Mouse (Mus musculus): ENCODE data around the gene Lin7c. TPM values are rescaled to one million over a fixed set of nuclear protein-coding genes. Genes with fewer than 3 reads are reported as not detected.

The Lin7c gene
- polyA plus RNA-seq, 1 experiment: 9.1 TPM

- Histone ChIP-seq H3K4me1 (replicated peaks; ENCODE audit: control insufficient read depth, insufficient read depth, low read length) (peaks cover 7% of the 10 kb centered on the region; the same call in 1 of the 2 replicates), H3K4me3 (ENCODE audit: control insufficient read depth, insufficient read depth, low read length) (no peak overlapping the region), H3K27ac (ENCODE audit: control insufficient read depth, insufficient read depth, low read length) (no peak overlapping the region), H3K36me3 (ENCODE audit: control insufficient read depth, insufficient read depth, low read length) (no peaks in the 10 kb centered on the region), H3K27me3 (ENCODE audit: control insufficient read depth, insufficient read depth, low read length) (peaks cover 11% of the 10 kb centered on the region)
- TF ChIP-seq CTCF (IDR thresholded peaks at IDR 0.05; ENCODE audit: borderline replicate concordance, control insufficient read depth, extremely low read depth, insufficient read depth, low read length, poor library complexity) (no peak), POLR2A (IDR thresholded peaks at IDR 0.05; ENCODE audit: control insufficient read depth, extremely low read depth, insufficient read depth, low read length, poor library complexity) (no peak)
- DNase-seq: no peak
- 53% methylated on average over 8 of the region's 8 CpGs for WGBS
Observed at GRCm38 (mm10) chr2:109913241-109913640, 22.6 kb downstream of the Lin7c start.

GRCm38 (mm10) chr2:109914601-109915000, 23.9 kb downstream of the Lin7c start:
- DNase-seq: no peak
- no peak overlapping the region for H3K27ac ChIP-seq (ENCODE audit: control insufficient read depth, insufficient read depth, low read length)
- no peaks in the 10 kb centered on the region for H3K36me3 ChIP-seq (ENCODE audit: control insufficient read depth, insufficient read depth, low read length)
- H3K27me3 ChIP-seq (ENCODE audit: control insufficient read depth, insufficient read depth, low read length): peaks cover 20% of the 10 kb centered on the region
- no peak for TF ChIP-seq CTCF (IDR thresholded peaks at IDR 0.05; ENCODE audit: borderline replicate concordance, control insufficient read depth, extremely low read depth, insufficient read depth, low read length, poor library complexity)
- no peak for TF ChIP-seq POLR2A (IDR thresholded peaks at IDR 0.05; ENCODE audit: control insufficient read depth, extremely low read depth, insufficient read depth, low read length, poor library complexity)
- no peak overlapping the region for H3K4me3 ChIP-seq (ENCODE audit: control insufficient read depth, insufficient read depth, low read length)
- H3K4me1 ChIP-seq (replicated peaks; ENCODE audit: control insufficient read depth, insufficient read depth, low read length): peaks cover 7% of the 10 kb centered on the region; the same call in 1 of the 2 replicates

- H3K27me3 ChIP-seq (ENCODE audit: control insufficient read depth, insufficient read depth, low read length): peaks cover 20% of the 10 kb centered on the region
- TF ChIP-seq POLR2A (IDR thresholded peaks at IDR 0.05; ENCODE audit: control insufficient read depth, extremely low read depth, insufficient read depth, low read length, poor library complexity): no peak
- no peak for TF ChIP-seq CTCF (IDR thresholded peaks at IDR 0.05; ENCODE audit: borderline replicate concordance, control insufficient read depth, extremely low read depth, insufficient read depth, low read length, poor library complexity)
- H3K4me1 ChIP-seq (replicated peaks; ENCODE audit: control insufficient read depth, insufficient read depth, low read length): peaks cover 7% of the 10 kb centered on the region; the same call in 1 of the 2 replicates
- H3K27ac ChIP-seq (ENCODE audit: control insufficient read depth, insufficient read depth, low read length): no peak overlapping the region
- no peak for DNase-seq
- no peaks in the 10 kb centered on the region for H3K36me3 ChIP-seq (ENCODE audit: control insufficient read depth, insufficient read depth, low read length)
- 24% methylated on average over 11 of the region's 11 CpGs for whole genome bisulfite sequencing
- H3K4me3 ChIP-seq (ENCODE audit: control insufficient read depth, insufficient read depth, low read length): no peak overlapping the region
Observed at GRCm38 (mm10) chr2:109916782-109917495, 26.3 kb downstream of the Lin7c start.

GRCm38 (mm10) chr2:109917496-109918413, 27.1 kb downstream of the Lin7c start, which contains the start of gene Lgr4:
TSS of gene Lgr4 (plus strand) at chr2:109917647.
- Histone ChIP-seq H3K27ac (ENCODE audit: control insufficient read depth, insufficient read depth, low read length) (no peak within 1 kb of the TSS), H3K4me1 (replicated peaks; ENCODE audit: control insufficient read depth, insufficient read depth, low read length) (peaks cover 7% of the 10 kb centered on the region; the same call in 1 of the 2 replicates), H3K27me3 (ENCODE audit: control insufficient read depth, insufficient read depth, low read length) (peaks cover 20% of the 10 kb centered on the region), H3K36me3 (ENCODE audit: control insufficient read depth, insufficient read depth, low read length) (no peaks in the 10 kb centered on the region), H3K4me3 (ENCODE audit: control insufficient read depth, insufficient read depth, low read length) (peak within 1 kb of the TSS; percentile 48)
- WGBS: 1% methylated on average over 95 of the region's 111 CpGs
- peak; percentile 61 for DNase-seq
- TF ChIP-seq POLR2A (IDR thresholded peaks at IDR 0.05; ENCODE audit: control insufficient read depth, extremely low read depth, insufficient read depth, low read length, poor library complexity): no peak
- TF ChIP-seq CTCF (IDR thresholded peaks at IDR 0.05; ENCODE audit: borderline replicate concordance, control insufficient read depth, extremely low read depth, insufficient read depth, low read length, poor library complexity): no peak

DNA sequence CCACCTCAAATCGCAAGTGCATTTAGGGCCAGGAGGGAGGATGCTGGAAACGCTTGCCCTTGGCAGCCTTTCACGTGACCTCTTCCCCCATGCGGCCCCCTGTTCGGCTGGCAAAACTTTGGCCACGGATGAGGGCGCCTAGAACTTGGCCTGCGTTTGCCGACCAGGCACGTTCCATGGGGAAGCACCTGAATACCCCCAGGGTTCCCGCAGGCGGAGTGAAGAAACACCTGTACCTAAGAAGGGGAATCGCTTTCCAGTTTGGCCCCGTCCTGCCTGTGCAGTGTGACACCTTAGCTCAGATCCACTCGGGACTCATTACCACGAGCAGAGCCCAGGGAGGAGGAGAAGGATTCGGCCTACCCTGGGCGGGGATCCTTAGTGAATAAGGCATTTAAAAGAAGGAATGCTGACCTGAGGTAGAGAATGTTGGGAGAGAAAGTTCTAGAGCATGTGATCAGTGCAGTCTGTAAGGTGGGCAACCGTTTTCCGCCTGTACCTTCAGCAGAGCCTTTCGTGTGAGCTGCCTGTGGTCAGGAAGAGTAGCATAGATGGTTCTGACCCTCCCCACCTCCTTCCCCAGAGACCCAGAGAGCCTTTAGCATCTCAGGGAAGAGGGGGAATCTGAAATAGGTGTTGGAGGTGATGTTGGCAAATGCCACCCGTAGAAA, 28.1 kb downstream of the Lin7c start:
- no peak for DNase-seq
- Histone ChIP-seq H3K4me3 (ENCODE audit: control insufficient read depth, insufficient read depth, low read length) (no peak overlapping the region), H3K36me3 (ENCODE audit: control insufficient read depth, insufficient read depth, low read length) (no peaks in the 10 kb centered on the region), H3K27me3 (ENCODE audit: control insufficient read depth, insufficient read depth, low read length) (peaks cover 20% of the 10 kb centered on the region), H3K4me1 (replicated peaks; ENCODE audit: control insufficient read depth, insufficient read depth, low read length) (peaks cover 7% of the 10 kb centered on the region; the same call in 1 of the 2 replicates), H3K27ac (ENCODE audit: control insufficient read depth, insufficient read depth, low read length) (peak overlapping the region; percentile 10; the same call in 1 of the 2 replicates)
- WGBS: 28% methylated on average over 22 of the region's 22 CpGs
- TF ChIP-seq POLR2A (IDR thresholded peaks at IDR 0.05; ENCODE audit: control insufficient read depth, extremely low read depth, insufficient read depth, low read length, poor library complexity) (no peak), CTCF (IDR thresholded peaks at IDR 0.05; ENCODE audit: borderline replicate concordance, control insufficient read depth, extremely low read depth, insufficient read depth, low read length, poor library complexity) (no peak)

GRCm38 (mm10) chr2:109920471-109920870, 29.8 kb downstream of the Lin7c start:
- 87% methylated on average over 7 of the region's 7 CpGs for WGBS
- Histone ChIP-seq H3K27me3 (ENCODE audit: control insufficient read depth, insufficient read depth, low read length) (peaks cover 20% of the 10 kb centered on the region), H3K27ac (ENCODE audit: control insufficient read depth, insufficient read depth, low read length) (no peak overlapping the region), H3K4me3 (ENCODE audit: control insufficient read depth, insufficient read depth, low read length) (no peak overlapping the region), H3K4me1 (replicated peaks; ENCODE audit: control insufficient read depth, insufficient read depth, low read length) (peaks cover 7% of the 10 kb centered on the region; the same call in 1 of the 2 replicates), H3K36me3 (ENCODE audit: control insufficient read depth, insufficient read depth, low read length) (no peaks in the 10 kb centered on the region)
- DNase-seq: no peak
- no peak for TF ChIP-seq POLR2A (IDR thresholded peaks at IDR 0.05; ENCODE audit: control insufficient read depth, extremely low read depth, insufficient read depth, low read length, poor library complexity)
- no peak for TF ChIP-seq CTCF (IDR thresholded peaks at IDR 0.05; ENCODE audit: borderline replicate concordance, control insufficient read depth, extremely low read depth, insufficient read depth, low read length, poor library complexity)
